Mouse (Mus musculus): ENCODE results near the gene Cmya5. TPM values are rescaled to one million over a fixed set of nuclear protein-coding genes. Genes with fewer than 3 reads are reported as not detected.

Gene Cmya5
- polyA plus RNA-seq, 1 experiment from 2014 or later: 0.24 TPM

DNA sequence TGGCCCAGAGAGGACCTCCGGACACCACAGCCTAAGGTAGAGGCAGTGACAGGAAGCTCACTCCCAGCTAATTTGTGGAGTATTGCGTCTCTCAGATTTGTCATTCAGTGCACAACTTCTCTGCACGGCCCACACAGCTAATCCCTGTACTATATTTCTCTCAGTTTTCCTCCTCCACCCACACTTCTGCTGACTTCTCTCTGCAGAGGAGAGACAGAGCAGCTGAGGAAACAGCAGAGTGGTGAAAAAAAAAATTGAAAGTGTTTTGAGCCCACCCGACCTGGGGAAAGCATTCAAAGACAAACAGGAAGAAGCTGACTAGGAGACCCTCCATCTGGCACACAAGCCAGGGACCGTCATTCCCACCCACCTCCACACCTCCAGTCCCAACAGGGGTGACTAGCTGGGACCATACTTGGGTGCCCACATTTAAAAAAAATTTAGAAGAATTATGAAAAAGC is 85.9 kb downstream of the Cmya5 start:
- H3K36me3 ChIP-seq (replicated peaks; ENCODE audit: control insufficient read depth, insufficient read depth): no peaks in the 10 kb centered on the region
- 0 out of 2 replicates have a peak, but pooled peaks cover 3% of the 10 kb centered on the region for H3K4me1 ChIP-seq (replicated peaks; ENCODE audit: control insufficient read depth, insufficient read depth, low read length)
- 79% methylated on average over 5 of the region's 5 CpGs for WGBS
- H3K4me2 ChIP-seq (replicated peaks): no peak overlapping the region
- no peak for DNase-seq (ENCODE audit: low spot score)
- H3K4me3 ChIP-seq (replicated peaks; ENCODE audit: low read length): no peak overlapping the region
- no peaks in the 10 kb centered on the region for H3K9me3 ChIP-seq (ENCODE audit: control insufficient read depth, low read length)
- no peaks in the 10 kb centered on the region for H3K27me3 ChIP-seq (ENCODE audit: control insufficient read depth, insufficient read depth, low read length)
- no peak overlapping the region for H3K9ac ChIP-seq
- H3K27ac ChIP-seq: no peak overlapping the region
- ATAC-seq (ENCODE audit: low FRiP score): no peak

DNA sequence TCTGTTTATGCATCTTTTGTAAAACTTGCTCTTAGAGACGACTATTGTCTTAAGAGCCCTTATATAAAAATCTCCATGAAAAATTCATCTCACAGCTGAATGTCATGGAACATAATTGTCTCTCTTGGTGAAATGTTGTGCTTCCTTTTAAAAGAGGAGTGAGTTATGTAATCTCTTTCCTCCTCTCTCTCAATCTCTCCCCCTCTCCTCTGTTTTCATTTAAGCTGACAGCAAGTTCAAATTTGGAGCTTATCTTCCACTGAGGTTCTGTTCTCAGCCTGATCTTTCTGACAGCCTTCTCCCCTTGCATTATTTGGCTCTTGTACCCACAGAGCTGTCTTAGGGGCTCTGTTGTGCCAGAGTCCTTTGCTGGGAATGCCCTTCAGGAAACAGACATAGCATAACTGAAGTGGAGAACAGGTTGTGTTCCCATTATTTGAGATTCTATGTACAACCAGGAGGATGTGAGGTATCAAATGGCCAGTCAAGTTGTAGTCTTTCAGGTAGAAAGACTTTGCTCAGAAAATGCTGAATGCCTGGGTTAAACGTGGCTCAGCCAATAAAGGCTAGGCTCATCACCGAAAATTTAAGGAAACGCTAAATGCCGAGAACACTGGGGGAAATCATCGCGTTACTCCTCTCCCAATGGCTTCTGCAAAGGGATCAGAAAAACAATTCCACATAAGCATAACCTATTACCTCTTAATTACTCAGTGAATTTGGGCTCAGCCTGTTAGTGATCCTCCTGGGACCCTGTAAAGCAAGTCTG is 86.8 kb downstream of the Cmya5 start:
- no peak for ATAC-seq (ENCODE audit: low FRiP score)
- H3K4me3 ChIP-seq (replicated peaks; ENCODE audit: low read length): no peak overlapping the region
- 89% methylated on average over 7 of the region's 7 CpGs for WGBS

DNA sequence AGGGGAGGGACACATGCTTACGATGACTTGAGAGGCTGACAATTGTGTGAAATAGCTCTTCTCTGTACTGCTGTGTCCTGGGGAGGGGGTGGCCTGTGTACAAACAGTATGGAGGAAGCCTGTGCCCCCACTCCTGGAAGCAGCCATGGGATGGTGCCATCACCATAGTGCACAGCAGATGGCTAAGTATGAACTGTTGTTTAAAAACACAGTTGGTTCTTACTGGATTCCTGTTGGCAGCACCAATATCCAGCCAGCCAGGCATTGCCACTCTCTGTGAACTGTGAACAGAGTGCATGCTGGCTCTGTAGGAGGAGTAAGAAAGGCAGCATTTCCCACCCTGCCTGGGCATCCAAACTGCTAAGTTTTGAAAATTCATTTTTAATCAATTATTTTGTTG is 88.4 kb downstream of the Cmya5 start:
- Histone ChIP-seq H3K27ac (no peak overlapping the region), H3K4me1 (replicated peaks; ENCODE audit: control insufficient read depth, insufficient read depth, low read length) (no peaks in the 10 kb centered on the region), H3K36me3 (replicated peaks; ENCODE audit: control insufficient read depth, insufficient read depth) (no peaks in the 10 kb centered on the region), H3K9me3 (ENCODE audit: control insufficient read depth, low read length) (no peaks in the 10 kb centered on the region), H3K4me2 (replicated peaks) (no peak overlapping the region), H3K4me3 (replicated peaks; ENCODE audit: low read length) (no peak overlapping the region), H3K27me3 (ENCODE audit: control insufficient read depth, insufficient read depth, low read length) (no peaks in the 10 kb centered on the region), H3K9ac (no peak overlapping the region)
- ATAC-seq (ENCODE audit: low FRiP score) (no peak), DNase-seq (ENCODE audit: low spot score) (no peak)
- WGBS: 77% methylated on average over 1 of the region's 1 CpGs

More for the DNA sequence above, 86.8 kb downstream of the Cmya5 start:
- Histone ChIP-seq H3K4me1 (replicated peaks; ENCODE audit: control insufficient read depth, insufficient read depth, low read length) (no peaks in the 10 kb centered on the region), H3K9me3 (ENCODE audit: control insufficient read depth, low read length) (no peaks in the 10 kb centered on the region), H3K4me2 (replicated peaks) (no peak overlapping the region), H3K27ac (no peak overlapping the region), H3K27me3 (ENCODE audit: control insufficient read depth, insufficient read depth, low read length) (no peaks in the 10 kb centered on the region), H3K36me3 (replicated peaks; ENCODE audit: control insufficient read depth, insufficient read depth) (no peaks in the 10 kb centered on the region), H3K9ac (no peak overlapping the region)
- no peak for DNase-seq (ENCODE audit: low spot score)

DNA sequence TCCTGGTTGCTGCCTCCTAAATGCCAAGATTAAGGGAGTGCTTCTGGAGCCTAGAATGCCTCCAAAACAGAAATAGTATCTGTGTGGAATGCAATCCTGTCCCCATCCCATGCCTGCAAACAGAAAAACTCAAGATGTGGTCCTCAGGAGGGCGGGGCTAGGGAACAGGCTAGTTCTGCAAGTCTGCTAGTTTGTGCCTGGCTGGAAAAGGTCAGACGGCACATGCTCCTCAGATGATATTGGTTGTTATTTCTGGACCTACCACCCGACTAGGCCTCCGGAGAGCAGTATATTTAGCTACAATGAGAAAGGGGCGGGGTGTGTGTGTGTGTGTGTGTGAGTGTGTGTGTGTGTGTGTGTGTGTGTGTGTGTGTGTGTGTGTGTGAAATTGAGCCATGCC is 93.0 kb downstream of the Cmya5 start:
- Histone ChIP-seq H3K27me3 (ENCODE audit: control insufficient read depth, insufficient read depth, low read length) (no peaks in the 10 kb centered on the region), H3K9ac (no peak overlapping the region), H3K27ac (no peak overlapping the region), H3K4me3 (replicated peaks; ENCODE audit: low read length) (no peak overlapping the region), H3K4me1 (replicated peaks; ENCODE audit: control insufficient read depth, insufficient read depth, low read length) (no peaks in the 10 kb centered on the region), H3K36me3 (replicated peaks; ENCODE audit: control insufficient read depth, insufficient read depth) (no peaks in the 10 kb centered on the region), H3K4me2 (replicated peaks) (no peak overlapping the region), H3K9me3 (ENCODE audit: control insufficient read depth, low read length) (no peaks in the 10 kb centered on the region)
- ATAC-seq (ENCODE audit: low FRiP score): no peak
- DNase-seq (ENCODE audit: low spot score): no peak
- 86% methylated on average over 5 of the region's 5 CpGs for WGBS

DNA sequence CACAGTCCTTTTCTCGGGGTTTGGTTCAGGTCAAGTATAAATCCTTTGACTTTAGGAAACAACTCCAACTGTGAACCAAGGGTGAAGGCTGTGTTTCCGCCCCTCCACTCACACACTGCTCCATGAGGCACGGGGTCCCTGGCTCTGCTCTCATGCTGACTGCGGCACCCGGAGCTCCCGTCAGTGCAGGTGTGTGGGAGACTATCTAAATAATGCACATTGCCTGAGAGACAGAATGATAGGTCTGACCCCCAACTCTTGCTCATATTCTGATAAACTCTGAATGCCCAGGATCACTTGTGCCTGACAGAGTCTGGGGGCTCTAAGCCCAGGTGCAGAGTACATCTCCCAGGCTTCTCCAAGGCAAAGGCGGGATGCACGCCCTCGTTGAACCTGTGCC is 103.5 kb downstream of the Cmya5 start:
- Histone ChIP-seq H3K9ac (no peak overlapping the region), H3K27me3 (ENCODE audit: control insufficient read depth, insufficient read depth, low read length) (no peaks in the 10 kb centered on the region), H3K4me2 (replicated peaks) (no peak overlapping the region), H3K4me1 (replicated peaks; ENCODE audit: control insufficient read depth, insufficient read depth, low read length) (no peaks in the 10 kb centered on the region), H3K9me3 (ENCODE audit: control insufficient read depth, low read length) (no peaks in the 10 kb centered on the region), H3K4me3 (replicated peaks; ENCODE audit: low read length) (no peak overlapping the region), H3K27ac (no peak overlapping the region), H3K36me3 (replicated peaks; ENCODE audit: control insufficient read depth, insufficient read depth) (no peaks in the 10 kb centered on the region)
- ATAC-seq (ENCODE audit: low FRiP score) (no peak), DNase-seq (ENCODE audit: low spot score) (no peak)
- 88% methylated on average over 9 of the region's 9 CpGs for WGBS

DNA sequence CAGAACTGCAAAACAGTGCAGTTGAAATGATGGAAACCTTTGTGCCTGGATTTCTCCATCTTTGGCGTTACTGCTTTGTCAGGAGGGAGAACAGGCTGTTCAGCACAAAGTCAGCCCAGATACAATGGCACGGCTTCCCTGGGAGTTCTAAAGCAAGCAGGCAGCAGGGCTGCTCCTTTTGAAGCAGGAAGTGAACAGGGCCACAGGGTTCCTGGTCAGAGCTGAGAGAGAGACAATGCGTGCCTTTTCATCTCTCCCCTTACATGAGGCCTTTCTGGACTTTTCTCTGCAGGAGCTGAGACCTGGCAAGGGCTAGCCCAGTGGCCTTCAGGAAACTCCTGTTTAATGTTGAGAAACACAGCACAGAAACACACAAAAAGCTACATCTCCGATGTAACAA is 108.3 kb downstream of the Cmya5 start:
- no peak for DNase-seq (ENCODE audit: low spot score)
- WGBS: 31% methylated on average over 4 of the region's 4 CpGs
- H3K4me2 ChIP-seq (replicated peaks): no peak overlapping the region
- no peak overlapping the region for H3K27ac ChIP-seq
- no peak overlapping the region for H3K9ac ChIP-seq
- H3K36me3 ChIP-seq (replicated peaks; ENCODE audit: control insufficient read depth, insufficient read depth): no peaks in the 10 kb centered on the region
- no peaks in the 10 kb centered on the region for H3K9me3 ChIP-seq (ENCODE audit: control insufficient read depth, low read length)
- no peak overlapping the region for H3K4me3 ChIP-seq (replicated peaks; ENCODE audit: low read length)
- H3K4me1 ChIP-seq (replicated peaks; ENCODE audit: control insufficient read depth, insufficient read depth, low read length): no peaks in the 10 kb centered on the region
- H3K27me3 ChIP-seq (ENCODE audit: control insufficient read depth, insufficient read depth, low read length): no peaks in the 10 kb centered on the region
- ATAC-seq (ENCODE audit: low FRiP score): no peak

DNA sequence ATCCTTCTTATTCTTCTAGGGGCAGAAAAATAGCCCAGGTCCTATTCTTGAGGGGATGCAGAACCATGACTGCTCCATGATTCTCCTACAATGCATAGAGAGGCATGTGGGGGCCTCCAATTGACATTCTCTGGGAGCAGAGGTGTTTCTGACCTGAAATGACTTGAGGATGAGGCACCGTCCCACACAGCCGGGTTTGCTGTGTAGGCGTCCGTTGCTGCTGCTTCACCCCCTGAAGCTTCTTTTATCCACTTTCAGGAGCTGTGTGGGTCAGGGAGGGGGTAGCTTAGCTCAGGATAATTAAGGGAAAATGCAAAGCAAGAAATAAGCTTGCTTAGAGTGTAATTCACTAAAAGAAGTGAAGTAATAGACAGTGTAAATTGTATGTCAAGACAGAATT is 115.2 kb downstream of the Cmya5 start:
- Histone ChIP-seq H3K4me1 (replicated peaks; ENCODE audit: control insufficient read depth, insufficient read depth, low read length) (no peaks in the 10 kb centered on the region), H3K4me2 (replicated peaks) (no peak overlapping the region), H3K9me3 (ENCODE audit: control insufficient read depth, low read length) (0 out of 2 replicates have a peak, but pooled peaks cover 5% of the 10 kb centered on the region), H3K9ac (no peak overlapping the region), H3K27ac (no peak overlapping the region), H3K36me3 (replicated peaks; ENCODE audit: control insufficient read depth, insufficient read depth) (no peaks in the 10 kb centered on the region), H3K27me3 (ENCODE audit: control insufficient read depth, insufficient read depth, low read length) (no peaks in the 10 kb centered on the region), H3K4me3 (replicated peaks; ENCODE audit: low read length) (no peak overlapping the region)
- DNase-seq (ENCODE audit: low spot score) (no peak), ATAC-seq (ENCODE audit: low FRiP score) (no peak)
- WGBS: 68% methylated on average over 4 of the region's 4 CpGs

DNA sequence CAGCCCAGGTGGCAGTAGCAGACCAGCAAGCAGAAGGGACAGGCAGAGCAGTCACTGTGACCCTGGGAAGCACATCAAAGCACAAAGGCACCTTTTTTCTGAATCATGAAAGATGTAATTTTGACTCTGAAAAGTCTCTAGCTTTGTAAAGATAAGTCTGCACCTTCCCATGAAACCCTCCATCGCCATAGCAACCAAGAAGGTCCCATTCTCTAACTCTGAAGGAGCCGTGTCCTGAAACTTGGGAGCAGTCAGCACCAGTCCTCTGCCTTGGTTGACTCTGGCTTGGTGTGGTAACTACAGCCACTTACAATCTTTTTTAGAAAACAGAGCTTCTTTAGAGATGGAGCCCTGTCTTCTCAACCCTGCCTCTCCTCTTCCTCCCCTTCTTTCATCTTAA is 119.7 kb downstream of the Cmya5 start:
- Histone ChIP-seq H3K27ac (no peak overlapping the region), H3K4me3 (replicated peaks; ENCODE audit: low read length) (no peak overlapping the region), H3K4me1 (replicated peaks; ENCODE audit: control insufficient read depth, insufficient read depth, low read length) (no peaks in the 10 kb centered on the region), H3K9me3 (ENCODE audit: control insufficient read depth, low read length) (0 out of 2 replicates have a peak, but pooled peaks cover 5% of the 10 kb centered on the region), H3K36me3 (replicated peaks; ENCODE audit: control insufficient read depth, insufficient read depth) (no peaks in the 10 kb centered on the region), H3K9ac (no peak overlapping the region), H3K4me2 (replicated peaks) (no peak overlapping the region), H3K27me3 (ENCODE audit: control insufficient read depth, insufficient read depth, low read length) (no peaks in the 10 kb centered on the region)
- 56% methylated on average over 2 of the region's 2 CpGs for WGBS
- DNase-seq (ENCODE audit: low spot score): no peak
- no peak for ATAC-seq (ENCODE audit: low FRiP score)

DNA sequence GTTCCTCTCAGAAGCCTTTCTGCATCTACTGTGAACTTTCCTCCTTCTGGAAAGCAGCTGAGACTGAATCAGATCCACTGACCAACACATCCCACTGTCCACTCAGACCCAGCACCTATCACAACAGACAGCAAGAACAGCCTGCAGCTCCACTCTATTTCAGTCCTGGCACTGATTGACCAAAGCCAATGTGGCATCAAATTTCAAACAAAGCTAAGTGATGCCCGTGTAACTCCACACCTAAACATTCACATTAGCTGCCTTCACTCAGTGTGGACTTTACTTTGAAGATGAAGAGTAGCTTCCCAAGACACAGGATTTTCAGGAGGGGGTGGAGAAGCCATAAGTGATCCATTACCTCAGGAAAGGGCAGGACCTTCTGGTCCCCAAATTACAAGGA is 122.4 kb downstream of the Cmya5 start:
- Histone ChIP-seq H3K27me3 (ENCODE audit: control insufficient read depth, insufficient read depth, low read length) (no peaks in the 10 kb centered on the region), H3K4me1 (replicated peaks; ENCODE audit: control insufficient read depth, insufficient read depth, low read length) (no peaks in the 10 kb centered on the region), H3K9me3 (ENCODE audit: control insufficient read depth, low read length) (no peaks in the 10 kb centered on the region), H3K4me2 (replicated peaks) (no peak overlapping the region), H3K4me3 (replicated peaks; ENCODE audit: low read length) (no peak overlapping the region), H3K9ac (no peak overlapping the region), H3K27ac (no peak overlapping the region), H3K36me3 (replicated peaks; ENCODE audit: control insufficient read depth, insufficient read depth) (no peaks in the 10 kb centered on the region)
- 67% methylated on average over 1 of the region's 1 CpGs for WGBS
- no peak for DNase-seq (ENCODE audit: low spot score)
- no peak for ATAC-seq (ENCODE audit: low FRiP score)

DNA sequence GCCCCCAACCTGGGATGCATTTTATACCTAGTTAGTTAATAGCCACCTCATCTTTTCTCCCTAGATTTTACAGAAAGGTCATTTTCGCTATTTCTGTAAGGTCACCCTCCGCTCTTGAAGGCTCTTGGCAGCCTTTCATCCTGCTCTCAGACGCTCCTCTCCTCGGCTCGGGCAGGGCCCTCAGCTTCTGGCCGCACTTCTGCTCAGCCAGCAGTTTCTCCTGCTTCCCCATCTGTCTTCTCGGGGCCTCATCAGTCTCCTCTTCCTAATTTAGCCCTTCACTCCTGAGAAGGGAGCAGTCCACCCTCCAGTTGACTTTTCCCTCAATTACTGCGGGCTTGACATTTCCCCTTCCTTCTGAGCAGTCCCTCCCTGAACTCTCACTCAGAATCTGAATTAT is 131.6 kb downstream of the Cmya5 start:
- H3K4me3 ChIP-seq (replicated peaks; ENCODE audit: low read length): no peak overlapping the region
- H3K4me2 ChIP-seq (replicated peaks): no peak overlapping the region
- DNase-seq (ENCODE audit: low spot score) (no peak), ATAC-seq (ENCODE audit: low FRiP score) (no peak)
- no peaks in the 10 kb centered on the region for H3K4me1 ChIP-seq (replicated peaks; ENCODE audit: control insufficient read depth, insufficient read depth, low read length)
- no peak overlapping the region for H3K27ac ChIP-seq
- no peak overlapping the region for H3K9ac ChIP-seq
- no peaks in the 10 kb centered on the region for H3K36me3 ChIP-seq (replicated peaks; ENCODE audit: control insufficient read depth, insufficient read depth)
- H3K27me3 ChIP-seq (ENCODE audit: control insufficient read depth, insufficient read depth, low read length): no peaks in the 10 kb centered on the region
- 76% methylated on average over 8 of the region's 8 CpGs for WGBS
- H3K9me3 ChIP-seq (ENCODE audit: control insufficient read depth, low read length): no peaks in the 10 kb centered on the region

All from hindbrain, embryonic 14.5 days (tissue).